Mouse (Mus musculus) cerebellum, adult 2 months (tissue): ENCODE measurements around the gene Lrrc75b.

Experiments
- CTCF ChIP-seq: fragments of 200-500 bp; IDR thresholded peaks from 2 replicates; pipeline ENCODE4 v1.5.1; 2011; ENCODE audit warnings: low read depth, mild to moderate bottlenecking, control low read depth, low read length, moderate library complexity, borderline replicate concordance; ENCODE audit not compliant: insufficient read depth
- POLR2A ChIP-seq: fragments of 200-500 bp; IDR thresholded peaks from 2 replicates; pipeline ENCODE4 v1.6.1; 2011; ENCODE audit warnings: low read length, control low read depth, borderline replicate concordance; ENCODE audit not compliant: insufficient read depth

DNA sequence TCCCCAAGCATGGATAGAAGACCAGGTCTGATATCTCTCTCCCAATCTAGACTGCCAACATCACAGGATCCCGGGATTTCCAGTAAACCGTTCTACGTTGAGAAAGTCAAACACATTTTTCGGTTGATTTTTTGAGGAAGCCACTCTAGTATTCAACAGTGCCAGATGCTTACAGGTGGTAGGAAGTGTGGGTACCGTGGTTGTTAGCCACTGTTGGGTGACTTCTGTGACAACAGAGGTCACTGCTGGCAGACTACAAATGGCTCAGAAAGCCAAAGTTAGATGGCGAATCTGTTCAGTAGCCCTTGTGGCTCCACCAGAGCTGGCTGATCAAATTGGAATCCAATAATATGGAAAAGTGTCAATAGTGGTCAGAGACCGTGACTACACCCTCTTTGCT is 56.4 kb downstream of the Lrrc75b start:
- TF ChIP-seq CTCF = no peak
- no peak for TF ChIP-seq POLR2A
